Mouse (Mus musculus) urinary bladder, adult 18-20 months (tissue): ENCODE results near the gene Hc.
A peak's percentile ranks its signal among the peaks of the same experiment; 100 is the strongest.

Experiments used
- DNase-seq, 2 experiments: peaks; one replicate each; pipeline ENCODE4 v3.0.0; 2022; ENCODE audit warnings: low spot score in 2 of 2, mixed read lengths in 2 of 2

Hc gene

DNA sequence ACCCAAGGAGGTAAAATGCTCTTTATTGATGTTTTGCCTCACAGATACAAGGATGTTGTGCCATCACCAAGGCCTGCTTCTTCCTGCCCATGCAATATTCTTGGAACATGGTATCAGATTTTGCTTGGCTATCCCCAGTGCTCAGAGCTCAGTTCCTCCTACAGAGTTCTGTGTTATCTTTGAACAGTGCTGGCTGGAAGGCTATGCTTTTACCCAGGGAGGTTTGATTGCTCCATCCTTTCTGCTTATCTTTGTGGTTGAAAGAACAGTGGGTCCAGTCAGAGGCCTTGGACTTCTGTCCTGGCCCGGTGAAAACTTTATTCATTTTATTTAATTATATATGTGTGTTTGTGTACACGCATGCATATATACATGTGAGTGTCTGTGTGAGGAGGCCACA, 83.0 kb downstream of the Hc start:
- no peak for DNase-seq

DNA sequence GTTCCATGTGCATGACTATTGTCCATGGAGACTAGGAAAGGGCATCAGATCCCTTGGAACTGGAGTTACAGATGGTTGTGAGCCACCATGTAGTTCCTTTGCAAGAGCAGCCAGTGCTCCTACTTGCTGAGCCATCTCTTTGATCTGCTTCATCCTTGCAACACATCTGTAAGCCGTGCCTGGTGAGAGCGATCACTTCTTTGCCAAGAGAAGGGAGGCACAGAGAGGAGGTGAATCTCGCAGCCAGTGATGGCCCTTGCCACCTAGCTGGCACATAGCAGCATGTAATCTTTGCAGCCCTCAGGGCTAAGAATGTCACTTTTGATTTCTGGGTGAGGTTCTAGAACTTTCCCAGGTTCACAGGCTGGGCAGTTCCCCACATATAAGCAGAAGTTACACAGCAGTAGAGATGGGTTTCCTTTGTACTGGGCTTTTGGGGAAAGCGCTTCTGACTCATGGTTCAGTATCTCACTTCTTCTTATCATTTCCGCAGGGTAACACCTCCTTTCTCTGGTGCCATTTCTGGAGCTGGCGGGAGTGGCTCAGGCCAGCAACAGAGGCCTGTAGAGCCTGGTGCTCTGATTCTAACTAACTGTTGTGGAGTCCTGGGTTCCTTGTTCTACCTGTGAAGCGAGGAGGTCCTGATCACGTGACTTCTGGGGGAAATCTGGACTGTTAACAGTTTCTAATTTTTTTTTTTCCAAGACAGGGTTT, 84.1 kb downstream of the Hc start:
- no peak for DNase-seq

DNA sequence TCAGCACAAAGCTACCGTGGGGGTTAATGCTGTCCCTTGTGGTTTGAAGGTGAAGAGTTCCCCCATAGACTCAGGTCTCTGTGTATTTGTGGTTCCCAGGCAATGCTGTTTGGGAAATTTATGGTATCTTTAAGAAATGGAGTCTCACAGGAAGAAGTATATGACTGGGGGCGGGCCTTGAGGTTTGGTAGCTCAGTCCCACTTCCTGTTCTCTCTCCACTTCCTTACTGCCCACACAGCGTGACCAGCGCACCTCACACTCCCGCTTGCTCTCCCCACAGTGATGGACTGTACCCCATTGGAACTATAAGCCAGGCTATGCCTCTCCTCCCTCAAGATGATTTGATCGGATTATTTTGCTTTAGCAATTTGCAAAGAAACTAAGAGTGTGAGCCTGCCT, 84.8 kb downstream of the Hc start:
- DNase-seq = no peak

DNA sequence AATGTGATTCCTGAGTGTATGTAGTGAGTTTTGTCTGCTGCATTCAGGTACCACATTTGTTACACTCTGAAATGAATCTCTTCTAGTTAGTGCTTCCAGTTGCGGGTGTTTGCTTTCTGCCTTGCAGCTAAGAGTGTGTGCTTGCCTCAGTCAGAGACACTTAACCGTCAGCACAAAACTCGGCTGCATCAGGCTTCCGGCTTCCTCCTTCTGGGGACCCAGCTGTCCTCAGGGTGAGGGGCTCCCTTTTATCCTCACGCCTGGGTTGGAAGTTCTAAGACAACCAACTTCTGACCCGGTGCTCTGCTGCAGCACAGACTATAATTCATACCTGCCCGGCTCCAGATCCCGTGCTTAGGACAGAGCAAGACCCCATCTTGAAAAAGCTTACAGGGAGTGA, 88.2 kb downstream of the Hc start:
- DNase-seq = no peak

DNA sequence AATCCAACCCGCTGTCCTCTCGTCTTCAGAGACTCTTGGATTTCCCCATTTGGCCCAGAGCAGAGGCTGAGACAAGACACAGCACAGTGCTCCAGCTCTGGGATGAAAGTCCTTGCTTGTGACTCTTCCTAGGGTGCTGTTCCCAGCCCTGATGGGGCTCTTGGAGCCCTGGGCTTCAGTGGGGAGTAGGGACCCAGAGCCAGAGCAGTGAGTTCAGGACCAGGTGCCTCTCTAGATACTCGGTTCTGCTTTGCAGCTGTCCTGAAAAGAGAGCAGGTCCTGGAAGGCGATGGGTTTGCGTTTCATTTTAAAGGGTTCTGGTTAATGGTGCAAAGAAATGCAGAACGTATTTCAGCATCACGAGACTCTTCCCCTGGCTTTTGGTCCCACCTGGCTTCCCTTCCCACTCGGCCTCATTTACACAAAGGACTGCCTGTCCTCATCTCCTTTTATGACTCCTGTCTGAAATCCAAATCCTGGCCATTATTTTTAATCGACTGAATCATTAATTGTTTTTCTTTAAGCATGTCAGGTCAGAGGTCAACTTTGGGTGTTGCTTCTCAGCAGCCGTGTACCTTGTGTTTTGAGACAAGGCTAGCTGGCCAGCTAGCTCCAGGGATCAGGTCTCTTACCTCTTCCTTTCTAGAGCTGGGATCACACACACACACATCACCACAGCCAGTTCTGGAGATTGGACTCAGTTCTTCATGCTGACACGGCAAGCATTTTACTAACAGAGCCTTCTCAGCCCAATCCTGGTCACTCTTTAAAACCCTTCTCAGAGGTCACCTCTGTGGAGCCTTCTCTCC, 90.0 kb downstream of the Hc start:
- no peak for DNase-seq

DNA sequence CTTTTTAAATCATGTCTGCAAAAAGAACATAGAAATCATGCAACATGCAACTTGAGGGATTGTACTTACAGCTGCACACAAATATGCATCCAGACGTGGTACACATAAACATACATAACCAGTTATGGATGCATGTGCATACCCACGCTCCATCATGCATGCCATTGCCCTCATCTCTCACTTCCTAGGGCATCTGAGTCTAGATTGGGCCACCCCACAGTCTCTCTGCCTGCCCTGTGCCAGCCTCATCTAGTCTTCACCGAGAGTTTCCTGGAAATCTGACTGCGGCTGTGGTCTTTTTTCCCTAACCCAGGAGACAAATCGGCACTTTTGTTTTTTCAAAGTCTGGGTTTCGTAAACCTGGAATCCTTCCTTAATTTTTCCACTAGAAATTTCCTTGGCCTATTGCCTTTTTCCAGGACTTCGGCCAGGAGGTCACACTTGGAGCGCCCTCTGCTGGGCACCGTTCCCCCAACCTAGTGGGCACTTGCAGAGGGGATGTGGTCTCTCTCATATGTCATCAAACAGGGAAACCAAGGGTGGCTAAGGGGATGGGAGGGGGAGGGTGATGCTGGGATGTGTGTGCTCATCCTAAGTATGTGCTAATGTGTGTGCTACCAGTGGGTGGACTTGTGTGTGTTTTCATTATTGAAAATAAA, 91.0 kb downstream of the Hc start:
- DNase-seq = peak; percentile 54 to 73

DNA sequence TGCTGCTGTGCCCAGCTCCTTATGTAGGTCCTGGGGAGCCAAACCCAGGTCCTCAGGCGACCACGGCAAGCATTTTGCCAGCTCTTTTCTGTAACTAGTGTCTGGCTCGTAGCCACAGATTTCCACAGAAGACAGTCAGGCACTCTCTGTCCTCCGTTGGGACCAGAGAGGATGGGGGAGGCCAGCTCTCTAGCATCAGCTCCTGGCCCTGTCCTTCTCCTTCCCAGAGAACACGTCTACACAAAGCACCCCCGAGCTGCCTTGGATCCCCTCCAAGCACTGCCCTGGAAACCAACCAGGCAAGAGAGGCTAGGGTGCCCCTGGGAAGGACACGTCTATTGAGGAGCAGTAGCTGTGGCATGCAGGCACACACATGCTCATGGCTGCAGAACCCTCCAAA, 92.1 kb downstream of the Hc start:
- no peak for DNase-seq

DNA sequence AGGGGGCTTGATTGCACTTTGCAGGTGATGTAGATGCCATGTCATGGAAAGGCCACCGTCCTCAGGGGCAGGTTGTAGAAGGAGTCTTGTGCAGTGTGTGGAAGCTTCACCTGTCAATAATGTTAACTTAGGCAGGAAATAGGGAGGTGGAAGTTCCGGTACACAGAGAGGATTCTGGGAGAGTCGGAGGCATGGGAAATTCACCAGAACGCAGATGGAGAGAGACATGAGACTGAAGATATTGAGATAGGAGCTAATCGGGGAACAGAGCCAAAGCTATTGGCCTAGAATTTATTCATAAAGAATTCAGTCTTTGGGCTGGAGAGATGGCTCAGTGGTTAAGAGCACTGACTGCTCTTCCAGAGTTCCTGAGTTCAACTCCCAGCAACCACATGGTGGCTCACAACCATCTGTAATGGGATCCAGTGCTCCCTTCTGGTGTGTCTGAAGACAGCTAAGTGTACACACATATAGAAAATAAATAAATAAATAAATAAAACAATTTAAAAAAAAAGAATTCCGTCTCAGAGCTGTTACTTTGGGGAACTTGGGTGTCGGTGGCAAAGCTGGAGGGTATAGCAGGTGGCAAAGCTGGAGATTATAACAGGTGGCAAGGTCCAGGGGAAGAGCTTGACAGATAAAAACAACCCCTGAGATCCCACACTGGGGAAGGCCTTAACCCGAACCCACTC, 94.8 kb downstream of the Hc start:
- no peak for DNase-seq

DNA sequence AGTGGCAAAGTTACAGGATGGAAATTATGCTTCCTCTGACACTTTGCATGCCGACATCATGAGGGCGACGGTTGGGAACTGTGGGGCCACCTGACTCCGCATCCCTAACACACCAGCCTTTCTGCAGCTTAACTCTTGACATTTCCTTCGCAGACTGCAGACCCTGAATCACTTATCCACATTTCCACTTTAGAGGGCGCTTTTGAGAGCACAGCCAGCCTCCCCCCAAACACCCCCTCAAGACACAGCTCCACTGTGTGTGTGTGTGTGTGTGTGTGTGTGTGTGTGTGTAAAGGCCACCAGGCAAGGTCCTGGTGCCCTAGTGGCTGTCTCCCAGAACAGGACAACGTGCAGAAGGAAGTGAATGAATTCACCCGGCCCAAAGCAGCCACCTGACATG, 95.4 kb downstream of the Hc start:
- no peak for DNase-seq

DNA sequence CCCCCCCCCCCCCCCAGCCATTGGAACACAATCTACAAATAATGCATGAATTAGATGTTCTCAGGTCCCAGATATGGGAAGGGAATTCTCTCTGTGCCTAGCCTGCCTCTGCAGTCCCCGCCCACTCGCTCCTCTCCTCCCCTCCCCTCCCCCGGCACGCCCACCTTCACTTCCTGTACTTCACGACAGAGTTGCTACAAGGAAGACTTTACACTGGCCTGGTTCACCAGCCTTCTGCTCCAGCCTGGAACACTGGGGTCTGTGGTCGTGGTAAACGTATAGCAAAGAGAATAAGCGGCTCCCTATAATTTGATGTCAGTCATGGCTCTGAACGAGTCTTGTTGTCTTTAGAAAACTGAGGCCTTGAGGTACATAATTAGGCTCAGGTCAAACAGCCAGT, 95.9 kb downstream of the Hc start:
- no peak for DNase-seq

DNA sequence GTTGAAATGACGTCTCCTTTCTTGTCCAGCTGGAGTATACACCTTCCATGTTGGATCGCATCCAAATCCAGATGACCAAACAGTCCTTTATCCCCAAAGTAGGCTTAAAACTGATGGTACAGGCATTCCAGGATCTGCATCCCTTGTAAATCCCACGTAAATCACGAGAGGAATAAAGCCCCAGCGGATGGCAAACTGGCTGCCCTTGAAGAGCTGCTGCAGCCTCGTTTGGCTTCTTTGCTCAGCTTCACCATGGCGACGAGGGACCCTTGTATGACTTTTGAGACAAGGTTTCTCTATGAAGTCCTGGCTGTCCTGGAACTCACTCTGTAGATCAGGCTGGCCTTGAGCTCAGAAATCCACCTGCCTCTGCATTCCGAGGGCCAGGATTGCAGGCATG, 96.6 kb downstream of the Hc start:
- DNase-seq = no peak

DNA sequence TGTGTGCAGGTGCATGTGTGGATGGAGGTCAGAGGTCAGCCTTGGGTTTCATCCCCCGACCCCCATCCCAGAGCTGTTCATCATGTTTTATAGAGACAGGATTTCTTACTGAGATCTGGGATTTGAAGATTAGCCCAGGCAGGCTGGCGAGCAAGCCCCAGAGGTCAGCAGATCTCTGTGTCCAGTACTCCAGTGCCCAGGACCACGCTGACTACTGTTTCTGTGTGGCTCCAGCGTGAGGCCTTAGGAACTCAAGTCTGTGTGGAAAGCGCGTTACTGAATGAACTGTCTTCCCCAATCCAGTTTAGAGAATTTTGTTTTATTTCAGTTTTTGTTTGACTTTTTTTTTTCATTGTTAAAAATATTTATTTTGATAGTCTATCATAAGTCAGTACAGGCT, 97.0 kb downstream of the Hc start:
- DNase-seq = no peak

DNA sequence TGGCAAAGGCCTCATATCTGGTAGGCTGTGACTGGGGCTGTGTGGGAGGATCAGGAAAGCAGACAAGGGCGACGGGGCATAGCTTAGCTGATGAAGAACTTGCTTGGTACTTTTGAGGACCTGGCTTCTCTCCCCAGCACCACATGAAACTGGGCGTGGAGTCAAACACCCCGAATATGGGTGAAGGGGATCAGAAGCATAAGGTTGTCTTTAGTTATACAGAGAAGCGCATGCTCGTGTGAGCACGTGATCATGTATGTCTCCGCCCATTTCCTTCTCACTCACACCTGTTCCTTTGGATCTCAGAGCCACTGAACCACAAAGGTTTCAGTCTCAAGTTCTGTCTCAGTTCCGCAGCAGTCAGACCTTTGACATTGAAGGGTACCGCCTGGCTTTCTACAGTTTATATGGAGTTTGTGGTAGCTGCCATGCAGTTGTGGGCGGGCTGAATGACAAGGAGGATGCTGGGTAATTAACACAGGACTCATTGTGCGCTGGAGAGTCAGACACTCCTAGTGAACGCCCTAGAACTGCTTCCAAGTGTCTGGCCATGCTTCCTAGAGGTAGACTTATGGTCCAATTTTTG, 97.8 kb downstream of the Hc start:
- DNase-seq = no peak

DNA sequence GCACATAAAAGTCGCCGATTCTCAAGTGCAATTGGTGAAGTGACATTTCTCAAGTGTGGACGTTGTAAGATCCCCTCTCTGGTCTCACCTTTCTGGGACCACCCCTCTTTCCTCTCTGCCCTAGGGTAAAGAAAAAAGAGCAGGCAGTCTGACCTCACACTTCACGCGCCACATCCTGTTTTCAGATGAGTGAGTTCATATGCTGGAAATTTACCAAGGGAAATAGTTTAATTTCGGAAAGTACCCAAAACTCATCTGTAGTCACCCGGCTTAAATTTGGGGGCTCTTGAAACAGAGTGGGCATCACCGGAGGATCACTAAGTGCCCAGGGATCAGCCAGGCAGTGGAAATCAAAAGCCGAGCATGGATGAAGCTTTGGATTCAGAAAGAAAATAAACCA, 98.3 kb downstream of the Hc start:
- no peak for DNase-seq

DNA sequence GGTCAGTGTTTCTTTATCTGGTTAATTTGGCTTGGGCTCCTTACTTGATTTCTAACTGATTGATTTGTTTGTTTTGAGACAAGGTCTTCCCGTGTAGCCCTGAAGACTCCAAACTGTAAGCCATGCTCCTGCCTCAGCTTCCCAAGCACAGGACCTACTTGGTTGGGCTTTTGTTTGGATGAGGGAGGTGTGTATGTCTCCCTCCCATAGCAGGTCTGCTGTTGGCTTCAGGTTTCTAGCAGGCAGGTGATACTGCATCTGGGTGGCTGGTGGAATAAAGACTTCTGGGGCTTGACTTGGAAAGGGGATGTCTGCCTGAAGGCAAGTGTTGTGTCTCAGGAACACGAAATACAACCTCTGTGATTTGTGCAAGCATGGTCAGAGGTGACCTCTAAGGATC, 99.0 kb downstream of the Hc start:
- DNase-seq = no peak

DNA sequence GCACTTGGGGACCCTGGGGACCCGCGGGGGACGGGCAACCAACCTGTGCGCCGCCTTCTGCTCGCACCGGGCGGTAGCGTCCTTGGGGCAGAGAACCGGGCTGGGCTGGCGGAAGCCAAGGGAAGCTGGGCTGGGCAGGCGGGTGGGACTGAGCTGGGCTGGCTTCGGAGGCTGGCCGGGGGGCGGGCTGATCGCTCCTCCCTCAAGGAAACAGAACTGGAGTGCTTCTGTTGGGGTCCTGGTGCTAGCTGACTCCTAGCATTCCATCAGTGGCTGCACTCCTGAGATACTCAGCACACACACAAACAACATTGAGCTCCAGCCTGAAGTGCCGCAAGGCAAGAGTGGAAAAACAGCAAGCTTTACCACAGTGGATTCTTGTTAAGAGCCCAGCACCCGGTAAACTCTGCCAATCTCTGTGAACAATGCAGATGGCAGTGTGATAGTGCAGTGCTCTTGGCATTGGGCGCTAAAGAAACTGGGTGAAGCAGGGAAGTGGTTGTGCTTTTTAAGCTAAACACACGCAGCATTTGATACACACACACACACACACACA, 99.7 kb downstream of the Hc start, which contains the start of gene Traf1:
Gene Traf1 (minus strand): TSS at position 292 of the 556 bp plus-strand sequence.
- peak; percentile 34 to 50 for DNase-seq

DNA sequence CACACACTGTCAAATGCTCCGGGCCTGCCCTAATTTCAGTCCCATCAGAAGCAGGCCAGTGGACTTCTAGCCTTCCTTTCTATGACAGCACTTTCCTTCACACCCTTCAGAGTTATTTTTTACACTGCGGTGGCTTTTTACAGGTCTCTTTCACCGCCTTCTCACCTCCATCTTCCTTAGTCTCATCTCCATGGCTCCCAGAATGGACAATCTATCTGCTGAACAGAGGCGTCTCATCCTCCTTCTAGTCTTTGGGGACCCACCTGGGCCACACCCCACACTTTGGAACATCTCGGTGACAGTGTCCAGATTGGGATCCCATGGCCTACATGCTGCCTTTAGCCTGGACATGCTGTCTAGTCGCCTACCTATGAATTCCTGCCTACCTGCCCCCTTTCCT, 100.3 kb downstream of the Hc start:
- no peak for DNase-seq

DNA sequence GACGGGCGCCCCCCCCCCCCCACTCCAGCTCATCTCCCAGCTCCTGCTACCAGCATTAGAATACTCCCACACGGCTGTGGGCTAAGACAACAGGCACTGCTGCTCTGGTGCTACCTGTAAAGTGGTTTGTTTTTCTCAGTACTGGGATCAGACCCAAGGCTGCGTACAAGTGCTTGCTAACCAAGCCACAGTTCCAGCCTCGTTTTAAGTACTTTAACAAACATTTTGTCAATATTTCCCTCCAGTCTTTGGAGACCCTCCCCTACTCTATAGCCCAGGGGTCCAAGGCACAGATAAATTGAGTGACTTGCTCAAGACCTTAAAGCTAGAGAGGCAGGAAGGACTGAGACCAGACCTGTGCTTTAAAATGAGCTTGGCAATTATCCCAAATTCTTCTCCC, 100.8 kb downstream of the Hc start:
- no peak for DNase-seq

DNA sequence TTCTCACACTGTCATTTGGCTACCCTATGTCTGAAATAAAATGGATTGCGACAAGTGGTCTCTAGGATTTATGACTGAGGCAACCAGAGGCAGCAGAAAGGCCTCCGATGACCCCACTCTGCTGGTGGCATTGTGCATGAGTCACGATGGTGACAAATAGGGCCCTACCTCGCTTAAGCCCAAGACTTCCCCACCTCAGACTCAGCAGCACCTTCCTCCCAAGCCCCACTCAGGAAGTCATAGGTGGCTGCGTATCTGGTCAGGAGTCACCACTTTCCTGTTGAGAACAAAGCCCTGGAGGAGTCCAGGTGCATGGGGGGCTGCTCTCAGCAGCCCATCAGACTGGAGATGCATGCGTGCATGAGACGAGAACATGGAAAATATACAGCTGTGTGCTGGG, 102.7 kb downstream of the Hc start:
- no peak for DNase-seq

DNA sequence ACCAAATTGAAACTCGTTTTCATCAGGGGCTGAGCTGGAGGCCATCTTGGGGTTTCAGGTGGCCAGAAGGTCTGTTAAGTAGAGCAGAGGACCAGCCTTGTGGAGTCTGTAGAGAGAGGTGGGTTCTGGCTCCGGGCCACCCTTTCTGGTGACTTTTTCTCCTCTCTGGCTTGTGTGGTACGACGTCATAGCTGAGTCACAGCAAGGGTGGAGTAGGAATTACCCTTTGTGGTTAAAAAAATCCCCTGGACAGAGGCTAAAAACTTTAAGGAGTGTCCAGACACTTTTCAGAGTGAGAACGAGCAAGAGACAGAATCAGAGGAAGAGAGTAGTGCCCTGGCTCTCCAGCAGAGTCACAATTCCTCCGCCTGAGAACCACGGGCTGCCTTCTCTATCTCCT, 103.2 kb downstream of the Hc start:
- no peak for DNase-seq

DNA sequence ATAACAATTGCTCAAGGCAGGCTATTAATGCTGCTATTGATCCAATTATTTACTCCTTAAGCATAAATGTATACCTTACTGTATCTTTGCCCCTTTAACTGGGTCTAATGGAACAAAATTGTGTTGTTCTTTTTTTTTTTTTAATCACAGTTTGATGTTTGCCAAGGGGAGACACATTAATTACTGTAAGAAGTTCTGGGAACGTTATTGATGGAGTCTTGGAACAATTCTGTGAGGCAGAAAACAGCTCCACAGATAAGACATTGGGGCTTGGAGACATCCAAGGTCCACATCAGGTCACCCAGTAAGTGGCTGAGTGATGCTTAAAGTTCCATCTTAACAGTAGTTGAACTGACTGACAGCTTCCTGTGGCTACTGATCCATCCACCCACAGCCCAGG, 103.8 kb downstream of the Hc start:
- no peak for DNase-seq

DNA sequence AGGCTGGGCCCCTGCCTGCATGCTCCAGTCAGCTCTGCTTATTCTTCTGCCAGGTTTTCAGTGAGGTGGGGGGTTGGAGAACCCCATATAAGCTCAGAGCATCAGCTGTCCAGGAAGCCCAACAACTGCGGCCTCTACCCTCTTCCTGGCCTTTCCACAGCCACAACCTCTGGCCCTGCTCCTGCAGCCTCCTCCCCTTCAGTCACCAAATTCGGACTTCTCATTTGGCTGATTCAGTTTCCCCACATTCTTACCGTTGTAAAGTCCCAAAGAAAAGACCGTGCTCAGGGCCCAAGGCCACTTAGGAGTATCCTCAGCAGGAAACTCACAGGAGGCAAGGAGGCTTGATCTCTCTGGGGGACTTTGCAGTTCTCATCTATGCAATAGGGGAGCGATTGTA, 104.3 kb downstream of the Hc start:
- DNase-seq = no peak
